Mouse (Mus musculus) cortical plate, adult 2 months (tissue): ENCODE measurements around the gene Lsamp.

Experiments
- CTCF ChIP-seq: fragments of 200-500 bp; IDR thresholded peaks from 2 replicates; pipeline ENCODE4 v1.5.1; 2011; ENCODE audit warnings: mild to moderate bottlenecking, control low read depth, low read length; ENCODE audit not compliant: insufficient read depth; ENCODE audit errors: extremely low read depth
- POLR2A ChIP-seq: fragments of 200-500 bp; IDR thresholded peaks from 2 replicates; pipeline ENCODE4 v1.6.1; 2011; ENCODE audit warnings: mild to moderate bottlenecking, low read length, control low read depth; ENCODE audit not compliant: insufficient read depth; ENCODE audit errors: extremely low read depth

GRCm38 (mm10) chr16:40182918-40183317, 198.8 kb downstream of the Lsamp start:
- TF ChIP-seq CTCF (no peak), POLR2A (no peak)
